Mouse (Mus musculus) megakaryocyte, embryonic 14.5 days (primary cell): ENCODE measurements around the gene Raet1e.
"Not testable (repeated sequence)": the region's sequence is repeated elsewhere in the genome, so short reads cannot be mapped to it uniquely, and the experiment has no call there.

Source experiments
- FLI1 ChIP-seq: IDR thresholded peaks from 2 replicates; pipeline ENCODE4 v1.6.1; 2012; ENCODE audit warnings: low read length, inconsistent platforms, mixed read lengths
- GATA1 ChIP-seq: IDR thresholded peaks from 3 replicates; pipeline ENCODE4 v1.6.1; 2012; ENCODE audit warnings: mixed read lengths, low read length, inconsistent platforms, borderline replicate concordance

DNA sequence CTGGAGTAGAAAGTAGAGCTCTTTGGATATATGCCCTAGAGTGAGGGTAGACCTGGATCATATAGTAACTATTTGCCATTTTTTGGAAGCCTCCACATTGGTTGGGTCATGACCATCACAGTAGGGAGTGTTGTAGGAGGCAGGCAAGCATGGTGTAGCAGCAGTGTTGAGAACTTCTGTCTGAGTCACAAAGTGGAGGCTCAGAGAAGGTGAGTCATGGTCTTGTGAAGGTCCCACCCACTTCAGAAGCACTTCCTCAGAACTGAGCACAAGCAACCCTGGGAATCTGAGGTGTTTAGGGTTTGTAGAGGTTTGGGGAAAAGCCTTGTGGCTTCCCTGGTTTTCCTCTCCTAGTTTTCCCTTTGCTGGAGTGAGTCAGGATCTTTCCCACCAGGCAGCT lies 10.7 kb downstream of the Raet1e start:
- not testable (repeated sequence) for TF ChIP-seq GATA1, FLI1
